11 mouse cellular contexts compared by ENCODE assay signal in the genomic region with DNA sequence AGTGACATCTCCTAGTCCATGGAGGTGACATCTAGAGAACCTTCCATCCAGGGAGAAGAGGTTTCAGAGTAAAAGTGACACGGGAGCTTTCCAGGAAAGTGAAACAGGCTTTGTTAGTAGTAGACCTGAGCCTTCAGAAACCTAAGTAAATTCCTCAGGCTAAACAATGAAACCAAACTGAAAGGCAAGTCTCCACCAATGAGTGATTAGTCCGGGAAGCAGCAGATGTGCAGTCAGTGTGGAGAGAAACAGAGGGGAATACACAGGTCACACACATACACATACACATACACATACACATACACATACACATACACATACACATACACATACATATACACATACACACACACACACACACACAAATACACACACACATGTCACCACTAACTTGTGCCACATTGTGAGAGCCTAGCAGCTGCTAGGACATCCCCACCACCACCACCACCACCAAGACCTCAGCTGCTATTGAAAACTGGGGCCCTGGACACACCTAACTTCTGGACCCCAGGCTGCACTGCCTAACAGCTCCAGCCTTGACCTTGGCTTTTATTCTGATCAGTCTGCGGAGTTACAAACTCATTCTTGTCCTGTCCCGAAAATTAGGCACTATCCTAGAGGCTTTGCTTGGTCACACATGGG.
"Had no signal": no experiment of that assay in that cellular context is flagged by ENCODE, and none has a peak within 500 bp of the region (broad histone marks: within the 10 kb centered on the region; RNA-seq: fewer than 3 reads in every experiment).

No protein-coding gene starts in this region.

- H3K27me3 ChIP-seq: limb, embryonic 15.5 days; neural tube, embryonic 13.5 days; stomach, embryonic 15.5 days had no signal

- DNase-seq: lung, embryonic 14.5 days; lung, postnatal 10 days; right cerebral cortex, postnatal 4 days; spleen, adult 18-20 months; thymus, adult 2 months; thymus, postnatal 25 days had no signal

- ATAC-seq: liver, embryonic 12.5 days had no signal

- H3K4me1 ChIP-seq: limb, embryonic 15.5 days; stomach, embryonic 15.5 days had no signal

- H3K4me2 ChIP-seq: limb, embryonic 15.5 days; liver, embryonic 12.5 days; lung, embryonic 14.5 days; midbrain, embryonic 11.5 days; neural tube, embryonic 13.5 days; stomach, embryonic 15.5 days had no signal

- H3K9me3 ChIP-seq: limb, embryonic 15.5 days; liver, embryonic 12.5 days; neural tube, embryonic 13.5 days; stomach, embryonic 15.5 days had no signal

- H3K9ac ChIP-seq: limb, embryonic 15.5 days; liver, embryonic 12.5 days; lung, embryonic 14.5 days; neural tube, embryonic 13.5 days; stomach, embryonic 15.5 days had no signal

- H3K4me3 ChIP-seq: limb, embryonic 15.5 days; liver, embryonic 12.5 days; neural tube, embryonic 13.5 days; stomach, embryonic 15.5 days had no signal

- H3K36me3 ChIP-seq: limb, embryonic 15.5 days; liver, embryonic 12.5 days; neural tube, embryonic 13.5 days; stomach, embryonic 15.5 days had no signal

- H3K27ac ChIP-seq: limb, embryonic 15.5 days; liver, embryonic 12.5 days; neural tube, embryonic 13.5 days; stomach, embryonic 15.5 days had no signal
